Mouse (Mus musculus) heart, embryonic 16.5 days (tissue): Measurements from ENCODE around the gene Styxl1. TPM values are rescaled to one million over a fixed set of nuclear protein-coding genes. Genes with fewer than 3 reads are reported as not detected.

ENCODE experiments used
- ATAC-seq: fragments of 200-750 bp; cut with Nextera tagmentation; replicated peaks from 2 replicates; pipeline ENCODE4 v1.8.0; 2017; ENCODE audit warnings: moderate number of reproducible peaks; ENCODE audit not compliant: insufficient read depth, low FRiP score; ENCODE audit errors: extremely low read depth
- H3K27ac ChIP-seq: fragments of 300-500 bp; sonication (generic); 2 replicates; pipeline ENCODE4 v1.5.1; 2014; ENCODE audit warnings: mild to moderate bottlenecking, low read length, control low read depth, moderate library complexity
- H3K27me3 ChIP-seq: fragments of 300-500 bp; sonication (generic); 2 replicates; pipeline ENCODE4 v1.6.1; 2014; ENCODE audit warnings: low read length, mixed read lengths; ENCODE audit not compliant: control insufficient read depth, insufficient read depth
- H3K36me3 ChIP-seq: fragments of 300-500 bp; sonication (generic); 2 replicates; pipeline ENCODE4 v1.6.1; 2014; ENCODE audit not compliant: control insufficient read depth, insufficient read depth
- H3K4me1 ChIP-seq: fragments of 300-500 bp; sonication (generic); 2 replicates; pipeline ENCODE4 v1.6.1; 2014; ENCODE audit warnings: low read length, mixed read lengths; ENCODE audit not compliant: control insufficient read depth, insufficient read depth
- H3K4me2 ChIP-seq: fragments of 300-500 bp; sonication (generic); 2 replicates; pipeline ENCODE4 v1.6.1; 2014; ENCODE audit warnings: low read depth, mild to moderate bottlenecking, control low read depth, low read length
- H3K4me3 ChIP-seq: fragments of 300-500 bp; sonication (generic); 2 replicates; pipeline ENCODE4 v1.5.1; 2014; ENCODE audit warnings: mild to moderate bottlenecking, control low read depth, low read length
- H3K9ac ChIP-seq: fragments of 300-500 bp; sonication (generic); 2 replicates; pipeline ENCODE4 v1.6.1; 2014; ENCODE audit warnings: low read length, control low read depth
- H3K9me3 ChIP-seq: fragments of 300-500 bp; sonication (generic); replicated peaks from 2 replicates; pipeline ENCODE4 v1.6.1; 2016; ENCODE audit warnings: low read length; ENCODE audit not compliant: control insufficient read depth
- WGBS: fragments of 180-500 bp; shearing (Covaris S2); extraction: QIAGEN DNeasy Blood & Tissue Kit; methylation state at CpG from one replicate; pipeline ENCODE4 v1.1.7; 2014; 5-methylcytosine and 5-hydroxymethylcytosine counted together
- polyA plus RNA-seq: library from polyadenylated mRNA; unstranded; fragments of >200 nt; fragmentation: Nextera tagmentation; extraction: Ambion mirVana; gene quantifications from 2 replicates; pipeline ENCODE4 v1.2.1, GENCODE M21; 2015

The Styxl1 gene
- polyA plus RNA-seq, 1 experiment from 2014 or later, result 0.56 TPM

DNA sequence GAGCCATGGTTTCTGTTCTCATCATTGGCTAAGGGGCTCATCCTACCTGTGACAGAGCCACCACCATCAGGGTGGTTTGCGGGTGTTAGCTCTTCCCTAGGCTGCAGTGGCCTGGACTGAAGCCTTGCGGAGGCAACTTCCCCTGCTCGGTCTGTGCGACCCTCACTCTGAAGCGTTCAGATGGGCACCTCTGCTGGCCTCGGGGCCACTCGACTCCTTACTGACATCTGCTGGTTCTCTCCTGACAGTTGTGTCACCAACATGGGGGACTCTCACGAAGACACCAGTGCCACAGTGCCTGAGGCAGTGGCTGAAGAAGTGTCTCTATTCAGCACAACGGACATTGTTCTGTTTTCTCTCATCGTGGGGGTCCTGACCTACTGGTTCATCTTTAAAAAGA, 62.6 kb downstream of the Styxl1 start:
- Histone ChIP-seq H3K4me3 (no peak overlapping the region), H3K27me3 (no peaks in the 10 kb centered on the region), H3K36me3 (peaks cover 11% of the 10 kb centered on the region; the same call in 1 of the 2 replicates), H3K4me1 (peaks cover 15% of the 10 kb centered on the region), H3K9me3 (no peaks in the 10 kb centered on the region), H3K4me2 (no peak overlapping the region), H3K27ac (no peak overlapping the region), H3K9ac (no peak overlapping the region)
- no peak for ATAC-seq
- WGBS, result 51% methylated on average over 10 of the region's 10 CpGs

DNA sequence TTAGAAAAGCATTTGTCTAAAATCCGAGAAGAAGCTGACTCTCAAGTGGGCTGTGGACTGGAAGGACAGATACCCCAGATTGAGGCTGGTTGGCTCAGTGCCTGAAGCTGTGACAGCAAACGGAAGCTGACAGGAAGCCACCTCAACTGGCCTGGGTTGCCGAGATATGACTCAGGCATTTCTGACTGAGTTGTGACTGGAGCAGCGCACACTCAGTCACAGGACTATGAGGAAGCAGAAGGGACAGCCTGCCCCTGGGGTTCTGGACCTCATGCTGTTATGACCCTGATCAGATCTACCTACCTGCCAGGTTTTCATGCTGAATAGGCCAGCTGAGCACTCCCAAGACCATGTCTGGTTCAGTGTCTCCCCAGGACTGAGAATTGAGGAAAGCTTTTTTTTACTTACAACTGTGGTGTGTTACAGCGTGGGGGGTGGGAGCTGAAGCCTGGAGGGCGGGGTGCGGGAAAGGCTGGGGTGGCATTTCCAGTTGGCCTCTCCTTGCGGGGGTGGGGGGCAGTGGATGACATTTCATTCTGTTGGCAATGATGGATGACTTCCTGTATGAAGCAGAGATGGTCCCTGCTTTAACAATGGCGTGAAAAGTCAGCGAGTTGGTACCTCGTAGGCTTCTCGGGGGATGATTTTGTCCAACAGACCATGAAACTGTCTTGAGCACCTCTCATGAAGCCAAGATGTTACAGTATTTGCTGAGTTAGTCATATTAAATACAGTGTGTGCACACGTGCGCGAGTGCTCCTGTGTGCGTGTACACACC, 64.6 kb downstream of the Styxl1 start:
- Histone ChIP-seq H3K4me1 (peaks cover 15% of the 10 kb centered on the region), H3K4me2 (no peak overlapping the region), H3K9me3 (no peaks in the 10 kb centered on the region), H3K27me3 (no peaks in the 10 kb centered on the region), H3K27ac (no peak overlapping the region), H3K9ac (no peak overlapping the region), H3K4me3 (no peak overlapping the region), H3K36me3 (peaks cover 18% of the 10 kb centered on the region)
- peak; percentile 73; the same call in 1 of the 2 replicates for ATAC-seq
- 48% methylated on average over 16 of the region's 16 CpGs for WGBS

DNA sequence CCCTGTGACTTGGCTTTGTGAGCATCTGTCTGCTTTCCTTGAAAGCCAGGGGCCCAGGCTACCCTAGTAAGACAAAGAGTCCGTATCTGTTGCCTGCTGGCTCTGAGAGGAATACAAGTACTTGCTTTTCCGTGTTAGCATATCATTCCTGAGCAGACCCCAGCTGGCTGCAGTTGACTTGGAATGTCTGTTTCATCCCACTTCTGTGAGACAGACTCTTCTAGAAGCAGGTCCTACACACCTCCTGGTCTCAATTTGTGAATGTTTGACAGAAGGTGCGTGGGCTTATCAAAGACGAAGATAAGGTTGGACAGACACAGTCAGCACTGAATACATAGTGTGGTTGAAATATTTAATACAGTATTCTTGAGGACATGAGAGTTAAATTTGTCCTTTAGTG, 65.4 kb downstream of the Styxl1 start:
- Histone ChIP-seq H3K4me1 (peaks cover 15% of the 10 kb centered on the region), H3K27ac (0 out of 2 replicates have a peak overlapping the region, but pooled peaks have one; percentile 9), H3K9ac (no peak overlapping the region), H3K4me2 (no peak overlapping the region), H3K9me3 (no peaks in the 10 kb centered on the region), H3K4me3 (no peak overlapping the region), H3K27me3 (no peaks in the 10 kb centered on the region), H3K36me3 (peaks cover 18% of the 10 kb centered on the region)
- 31% methylated on average over 4 of the region's 4 CpGs for WGBS
- ATAC-seq, result no peak

DNA sequence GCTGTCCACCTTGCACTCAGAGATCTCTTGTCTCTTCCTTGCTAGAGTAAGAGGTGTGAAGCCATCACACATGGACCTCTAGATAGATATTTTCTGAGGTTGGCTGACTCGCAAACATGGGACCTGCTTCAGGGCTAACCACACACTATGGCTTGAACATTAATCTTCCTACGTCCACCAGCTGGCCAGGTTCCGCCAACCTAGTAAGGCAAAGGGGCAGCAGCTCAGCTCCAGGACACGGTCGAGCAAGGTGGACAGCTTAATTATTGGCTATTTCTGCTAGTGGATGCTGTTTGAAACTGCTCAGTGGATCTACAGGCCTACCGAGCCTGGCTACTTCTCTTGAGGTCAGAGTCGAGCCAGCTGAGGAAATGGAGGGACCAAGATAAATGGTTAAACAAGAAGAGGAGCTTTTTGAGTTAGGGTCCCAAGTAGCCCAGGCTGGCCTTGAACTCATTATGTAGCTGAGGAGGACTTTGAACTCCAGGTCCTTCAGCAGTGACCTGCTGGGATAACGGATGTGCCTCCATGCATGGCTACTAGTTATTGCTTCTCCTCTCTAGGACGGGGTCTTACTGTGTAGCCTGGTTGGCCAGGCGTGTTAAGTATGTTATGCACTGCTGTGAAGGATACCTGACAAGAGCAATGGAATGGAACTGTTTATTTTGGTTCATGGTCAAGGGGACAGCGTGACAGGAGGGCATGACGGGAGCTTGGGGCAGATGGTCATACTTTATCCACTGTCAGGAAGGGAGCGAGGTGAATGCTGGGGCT, 66.4 kb downstream of the Styxl1 start:
- H3K36me3 ChIP-seq, result peaks cover 16% of the 10 kb centered on the region
- peaks cover 15% of the 10 kb centered on the region for H3K4me1 ChIP-seq
- H3K4me3 ChIP-seq, result no peak overlapping the region
- H3K9ac ChIP-seq, result no peak overlapping the region
- H3K4me2 ChIP-seq, result no peak overlapping the region
- 86% methylated on average over 13 of the region's 13 CpGs for WGBS
- H3K9me3 ChIP-seq, result no peaks in the 10 kb centered on the region
- ATAC-seq, result no peak
- H3K27ac ChIP-seq, result no peak overlapping the region
- no peaks in the 10 kb centered on the region for H3K27me3 ChIP-seq

DNA sequence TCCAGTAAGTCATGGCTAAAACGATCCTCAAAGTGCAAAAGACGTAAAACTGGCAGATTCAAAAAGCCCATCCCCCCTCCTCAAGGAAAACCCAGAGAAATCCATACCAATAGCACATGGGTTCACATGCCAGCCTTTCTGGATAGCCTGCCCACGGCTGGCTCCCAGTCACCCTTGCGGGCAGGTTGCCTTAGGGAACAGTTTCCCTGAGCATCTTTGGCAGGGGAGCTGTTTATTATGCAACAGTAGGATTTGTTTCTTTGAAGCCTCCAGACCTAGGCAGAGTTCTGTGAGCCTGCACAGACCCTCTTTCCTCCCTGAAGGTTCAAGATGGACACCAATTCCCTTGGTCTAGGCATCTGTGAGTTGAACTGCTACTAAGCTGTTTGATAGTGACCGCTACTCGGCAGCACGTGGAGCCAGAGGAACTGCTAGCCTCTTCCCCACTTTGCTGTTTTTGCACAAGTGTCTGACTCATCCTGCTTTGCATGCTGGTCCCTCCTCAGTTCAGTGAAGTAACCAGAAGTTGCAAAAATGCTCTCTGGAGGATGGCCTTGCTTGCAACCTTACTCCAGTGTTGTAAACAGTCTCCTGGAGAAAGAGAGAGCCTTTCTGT, 67.5 kb downstream of the Styxl1 start:
- Histone ChIP-seq H3K27ac (no peak overlapping the region), H3K27me3 (no peaks in the 10 kb centered on the region), H3K4me1 (peaks cover 15% of the 10 kb centered on the region), H3K4me3 (no peak overlapping the region), H3K36me3 (peaks cover 9% of the 10 kb centered on the region), H3K9me3 (no peaks in the 10 kb centered on the region), H3K4me2 (no peak overlapping the region), H3K9ac (no peak overlapping the region)
- WGBS, result 65% methylated on average over 7 of the region's 7 CpGs
- no peak for ATAC-seq

DNA sequence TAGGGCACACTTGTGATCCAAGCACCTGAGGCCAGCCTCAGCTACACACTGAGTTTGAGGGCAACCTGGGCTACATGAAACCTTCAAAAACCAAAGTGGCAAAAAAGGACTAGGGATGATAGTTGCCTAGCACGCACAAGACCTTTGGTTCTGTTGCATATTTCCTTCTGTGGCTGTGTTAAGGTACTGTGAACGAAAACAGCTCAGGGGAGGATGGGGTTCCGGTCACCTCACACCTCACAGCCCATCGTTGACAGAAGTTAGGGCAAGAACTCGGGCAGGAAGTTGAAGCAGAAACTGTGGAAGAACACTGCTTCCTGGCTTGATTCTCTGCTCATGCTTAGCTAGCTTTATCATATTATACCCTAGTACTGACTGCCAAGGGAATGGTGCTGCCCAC, 68.5 kb downstream of the Styxl1 start:
- no peak overlapping the region for H3K4me2 ChIP-seq
- no peaks in the 10 kb centered on the region for H3K27me3 ChIP-seq
- ATAC-seq, result no peak
- no peak overlapping the region for H3K4me3 ChIP-seq
- 91% methylated on average over 5 of the region's 5 CpGs for WGBS
- H3K4me1 ChIP-seq, result peaks cover 15% of the 10 kb centered on the region
- H3K27ac ChIP-seq, result no peak overlapping the region
- H3K9me3 ChIP-seq, result no peaks in the 10 kb centered on the region
- peaks cover 11% of the 10 kb centered on the region for H3K36me3 ChIP-seq
- H3K9ac ChIP-seq, result no peak overlapping the region

DNA sequence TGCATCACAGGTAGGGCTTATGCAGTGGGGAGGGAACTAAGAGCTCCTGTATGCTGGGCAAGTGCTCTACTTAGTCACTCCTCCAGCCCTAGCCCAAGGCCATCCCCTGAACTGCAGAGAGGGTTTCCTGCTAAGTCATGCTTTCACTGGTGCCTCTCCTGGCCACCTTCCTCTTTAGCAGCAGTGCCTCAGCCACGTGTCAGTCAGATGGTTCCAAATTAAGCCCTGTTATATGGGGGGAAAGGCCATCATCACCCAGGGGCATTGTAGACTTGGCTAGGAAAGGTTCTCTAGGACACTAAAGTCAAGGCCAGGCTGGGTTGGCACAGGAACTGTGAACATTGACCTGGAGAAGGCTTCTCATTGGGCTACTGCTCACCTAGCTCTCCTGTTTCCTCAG, 70.3 kb downstream of the Styxl1 start:
- no peak overlapping the region for H3K4me2 ChIP-seq
- peaks cover 11% of the 10 kb centered on the region for H3K36me3 ChIP-seq
- no peaks in the 10 kb centered on the region for H3K27me3 ChIP-seq
- H3K27ac ChIP-seq, result no peak overlapping the region
- peaks cover 9% of the 10 kb centered on the region for H3K4me1 ChIP-seq
- no peaks in the 10 kb centered on the region for H3K9me3 ChIP-seq
- no peak overlapping the region for H3K9ac ChIP-seq
- ATAC-seq, result no peak
- no peak overlapping the region for H3K4me3 ChIP-seq
- WGBS, result 53% methylated on average over 1 of the region's 1 CpGs

DNA sequence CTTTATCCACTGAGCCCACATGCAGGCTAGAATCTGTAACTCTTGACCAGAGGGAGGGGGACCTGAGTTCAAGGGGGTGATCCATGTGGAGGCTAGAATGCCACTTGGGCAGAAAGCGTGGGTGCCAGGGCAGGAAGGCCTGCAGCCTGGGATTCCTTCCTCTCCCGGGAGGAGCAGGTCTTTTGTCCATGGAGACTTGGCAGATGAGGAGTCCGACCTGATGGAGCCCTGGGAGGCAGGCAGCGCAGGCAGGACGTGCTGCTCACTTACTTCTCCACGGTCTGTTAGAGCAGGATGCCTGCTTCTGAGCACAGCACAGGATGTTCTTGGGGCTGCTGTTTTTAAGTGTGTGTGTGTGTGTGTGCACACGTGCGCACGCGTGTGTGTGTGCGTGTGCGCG, 71.1 kb downstream of the Styxl1 start:
- Histone ChIP-seq H3K36me3 (peaks cover 11% of the 10 kb centered on the region), H3K9me3 (no peaks in the 10 kb centered on the region), H3K9ac (no peak overlapping the region), H3K27me3 (no peaks in the 10 kb centered on the region), H3K4me1 (peaks cover 14% of the 10 kb centered on the region), H3K27ac (no peak overlapping the region), H3K4me2 (no peak overlapping the region), H3K4me3 (no peak overlapping the region)
- 92% methylated on average over 13 of the region's 13 CpGs for WGBS
- ATAC-seq, result no peak

DNA sequence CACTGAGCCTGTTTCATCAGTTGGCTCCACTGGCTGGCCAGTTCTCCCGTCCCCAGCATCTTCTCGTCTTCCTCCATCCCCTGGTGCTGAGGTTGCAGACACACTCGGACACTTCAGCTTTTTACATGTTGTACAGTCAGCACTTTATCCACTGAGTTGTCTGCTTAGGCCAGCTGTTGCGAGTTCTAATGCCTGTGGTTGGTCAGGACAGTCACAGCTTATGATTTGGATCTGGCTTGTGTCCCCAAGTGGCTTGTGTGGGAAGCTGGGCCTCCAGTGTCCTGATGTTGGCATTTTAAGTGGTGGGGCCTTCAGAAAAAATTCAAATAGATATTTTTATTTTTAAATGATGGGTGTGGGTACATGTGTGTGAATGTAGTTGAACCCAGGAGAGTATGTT, 72.8 kb downstream of the Styxl1 start:
- WGBS, result 90% methylated on average over 4 of the region's 4 CpGs
- Histone ChIP-seq H3K4me2 (no peak overlapping the region), H3K36me3 (peaks cover 11% of the 10 kb centered on the region), H3K9ac (no peak overlapping the region), H3K9me3 (no peaks in the 10 kb centered on the region), H3K4me1 (peaks cover 19% of the 10 kb centered on the region), H3K4me3 (no peak overlapping the region), H3K27ac (no peak overlapping the region), H3K27me3 (no peaks in the 10 kb centered on the region)
- no peak for ATAC-seq
